Mouse (Mus musculus) liver, embryonic 15.5 days (tissue): ENCODE data around the gene Ntrk2. TPM values are rescaled to one million over a fixed set of nuclear protein-coding genes. Genes with fewer than 3 reads are reported as not detected.

Experiments
- ATAC-seq: fragments of 200-750 bp; cut with Nextera tagmentation; 2 replicates; pipeline ENCODE4 v1.8.0; 2017; ENCODE audit warnings: moderate number of reproducible peaks, mild to moderate bottlenecking, moderate library complexity; ENCODE audit not compliant: insufficient read depth
- H3K27ac ChIP-seq: fragments of 300-500 bp; sonication (generic); replicated peaks from 2 replicates; pipeline ENCODE4 v1.5.1; 2015; ENCODE audit warnings: mild to moderate bottlenecking, inconsistent platforms
- H3K27me3 ChIP-seq: fragments of 300-500 bp; sonication (generic); 2 replicates; pipeline ENCODE4 v1.6.1; 2015; ENCODE audit warnings: mild to moderate bottlenecking, inconsistent platforms
- H3K36me3 ChIP-seq: fragments of 300-500 bp; sonication (generic); replicated peaks from 2 replicates; pipeline ENCODE4 v1.6.1; 2015; ENCODE audit warnings: moderate library complexity, mild to moderate bottlenecking, inconsistent platforms
- H3K4me1 ChIP-seq: fragments of 300-500 bp; sonication (generic); replicated peaks from 2 replicates; pipeline ENCODE4 v1.6.1; 2015; ENCODE audit warnings: inconsistent platforms
- H3K4me2 ChIP-seq: fragments of 300-500 bp; sonication (generic); 2 replicates; pipeline ENCODE4 v1.6.1; 2015; ENCODE audit warnings: moderate library complexity, mild to moderate bottlenecking, inconsistent platforms
- H3K4me3 ChIP-seq: fragments of 300-500 bp; sonication (generic); replicated peaks from 2 replicates; pipeline ENCODE4 v1.5.1; 2015; ENCODE audit warnings: mild to moderate bottlenecking, inconsistent platforms
- H3K9ac ChIP-seq: fragments of 300-500 bp; sonication (generic); 2 replicates; pipeline ENCODE4 v1.6.1; 2015; ENCODE audit warnings: moderate library complexity, mild to moderate bottlenecking, inconsistent platforms
- H3K9me3 ChIP-seq: fragments of 300-500 bp; sonication (generic); replicated peaks from 2 replicates; pipeline ENCODE4 v1.6.1; 2016; ENCODE audit warnings: inconsistent platforms
- WGBS: fragments of 180-500 bp; shearing (Covaris S2); methylation state at CpG from one replicate; pipeline ENCODE4 v1.1.7; 2015; ENCODE audit warnings: mixed read lengths; ENCODE audit not compliant: insufficient replicate concordance; 5-methylcytosine and 5-hydroxymethylcytosine counted together
- polyA plus RNA-seq: library from polyadenylated mRNA; unstranded; fragments of >200 nt; fragmentation: Nextera tagmentation; extraction: Ambion mirVana; gene quantifications from 2 replicates; pipeline ENCODE4 v1.2.1, GENCODE M21; 2015

Ntrk2 gene
- polyA plus RNA-seq, 1 experiment from 2014 or later, result 0.23 TPM

GRCm38 (mm10) chr13:59117233-59117632 is 310.9 kb downstream of the Ntrk2 start:
- Histone ChIP-seq H3K4me2 (no peak overlapping the region), H3K27me3 (no peaks in the 10 kb centered on the region), H3K9ac (no peak overlapping the region), H3K9me3 (peaks cover 11% of the 10 kb centered on the region; the same call in 1 of the 2 replicates), H3K4me3 (no peak overlapping the region), H3K27ac (no peak overlapping the region), H3K4me1 (no peaks in the 10 kb centered on the region), H3K36me3 (no peaks in the 10 kb centered on the region)
- no peak for ATAC-seq
- 67% methylated on average over 5 of the region's 5 CpGs for WGBS

- no peak overlapping the region for H3K4me2 ChIP-seq
- WGBS, result 58% methylated on average over 10 of the region's 10 CpGs
- H3K4me1 ChIP-seq, result no peaks in the 10 kb centered on the region
- ATAC-seq, result no peak
- H3K9ac ChIP-seq, result no peak overlapping the region
- no peaks in the 10 kb centered on the region for H3K27me3 ChIP-seq
- H3K36me3 ChIP-seq, result no peaks in the 10 kb centered on the region
- no peak overlapping the region for H3K4me3 ChIP-seq
- no peak overlapping the region for H3K27ac ChIP-seq
- H3K9me3 ChIP-seq, result peaks cover 8% of the 10 kb centered on the region; the same call in 1 of the 2 replicates
These were observed 313.4 kb downstream of the Ntrk2 start for GRCm38 (mm10) chr13:59119596-59120394.

GRCm38 (mm10) chr13:59143141-59143744 is 336.9 kb downstream of the Ntrk2 start:
- no peak overlapping the region for H3K9ac ChIP-seq
- no peaks in the 10 kb centered on the region for H3K4me1 ChIP-seq
- H3K27ac ChIP-seq, result no peak overlapping the region
- no peak overlapping the region for H3K4me2 ChIP-seq
- no peaks in the 10 kb centered on the region for H3K27me3 ChIP-seq
- WGBS, result 55% methylated on average over 7 of the region's 7 CpGs
- H3K4me3 ChIP-seq, result no peak overlapping the region
- no peak for ATAC-seq
- no peaks in the 10 kb centered on the region for H3K36me3 ChIP-seq
- no peaks in the 10 kb centered on the region for H3K9me3 ChIP-seq

GRCm38 (mm10) chr13:59144321-59144856 is 338.0 kb downstream of the Ntrk2 start:
- Histone ChIP-seq H3K27me3 (no peaks in the 10 kb centered on the region), H3K36me3 (no peaks in the 10 kb centered on the region), H3K4me2 (no peak overlapping the region), H3K9ac (no peak overlapping the region), H3K9me3 (no peaks in the 10 kb centered on the region), H3K4me3 (no peak overlapping the region), H3K4me1 (no peaks in the 10 kb centered on the region), H3K27ac (no peak overlapping the region)
- 65% methylated on average over 11 of the region's 11 CpGs for WGBS
- ATAC-seq, result no peak

GRCm38 (mm10) chr13:59145677-59146555 is 339.5 kb downstream of the Ntrk2 start:
- no peak overlapping the region for H3K9ac ChIP-seq
- H3K9me3 ChIP-seq, result no peaks in the 10 kb centered on the region
- H3K4me3 ChIP-seq, result no peak overlapping the region
- no peaks in the 10 kb centered on the region for H3K27me3 ChIP-seq
- no peaks in the 10 kb centered on the region for H3K4me1 ChIP-seq
- 52% methylated on average over 21 of the region's 21 CpGs for WGBS
- H3K4me2 ChIP-seq, result no peak overlapping the region
- no peak for ATAC-seq
- H3K36me3 ChIP-seq, result no peaks in the 10 kb centered on the region
- H3K27ac ChIP-seq, result no peak overlapping the region

- Histone ChIP-seq H3K27me3 (no peaks in the 10 kb centered on the region), H3K9ac (no peak overlapping the region), H3K36me3 (no peaks in the 10 kb centered on the region), H3K9me3 (no peaks in the 10 kb centered on the region), H3K27ac (no peak overlapping the region), H3K4me3 (no peak overlapping the region), H3K4me2 (no peak overlapping the region), H3K4me1 (no peaks in the 10 kb centered on the region)
- 65% methylated on average over 7 of the region's 7 CpGs for WGBS
- ATAC-seq, result no peak
These were observed 340.2 kb downstream of the Ntrk2 start for GRCm38 (mm10) chr13:59146616-59147015.

- H3K9me3 ChIP-seq, result no peaks in the 10 kb centered on the region
- WGBS, result 59% methylated on average over 4 of the region's 4 CpGs
- no peak overlapping the region for H3K4me2 ChIP-seq
- H3K4me3 ChIP-seq, result no peak overlapping the region
- H3K27ac ChIP-seq, result no peak overlapping the region
- H3K9ac ChIP-seq, result no peak overlapping the region
- no peaks in the 10 kb centered on the region for H3K27me3 ChIP-seq
- no peak for ATAC-seq
- no peaks in the 10 kb centered on the region for H3K36me3 ChIP-seq
- no peaks in the 10 kb centered on the region for H3K4me1 ChIP-seq
These were observed 341.6 kb downstream of the Ntrk2 start for GRCm38 (mm10) chr13:59147976-59148375.

GRCm38 (mm10) chr13:59148793-59149192 is 342.4 kb downstream of the Ntrk2 start:
- Histone ChIP-seq H3K4me2 (no peak overlapping the region), H3K4me3 (no peak overlapping the region), H3K4me1 (no peaks in the 10 kb centered on the region), H3K27me3 (no peaks in the 10 kb centered on the region), H3K36me3 (no peaks in the 10 kb centered on the region), H3K9ac (no peak overlapping the region), H3K27ac (no peak overlapping the region), H3K9me3 (no peaks in the 10 kb centered on the region)
- no peak for ATAC-seq
- 63% methylated on average over 10 of the region's 10 CpGs for WGBS

- Histone ChIP-seq H3K27me3 (no peaks in the 10 kb centered on the region), H3K36me3 (no peaks in the 10 kb centered on the region), H3K4me3 (no peak overlapping the region), H3K9ac (no peak overlapping the region), H3K4me1 (no peaks in the 10 kb centered on the region), H3K4me2 (no peak overlapping the region), H3K9me3 (no peaks in the 10 kb centered on the region), H3K27ac (no peak overlapping the region)
- ATAC-seq, result no peak
- WGBS, result 38% methylated on average over 8 of the region's 8 CpGs
These were observed 357.6 kb downstream of the Ntrk2 start for GRCm38 (mm10) chr13:59164015-59164414.

GRCm38 (mm10) chr13:59173840-59174239 is 367.5 kb downstream of the Ntrk2 start:
- ATAC-seq, result no peak
- 60% methylated on average over 8 of the region's 8 CpGs for WGBS

GRCm38 (mm10) chr13:59176021-59176420 is 369.7 kb downstream of the Ntrk2 start:
- Histone ChIP-seq H3K27ac (no peak overlapping the region), H3K27me3 (no peaks in the 10 kb centered on the region), H3K9me3 (no peaks in the 10 kb centered on the region), H3K4me3 (no peak overlapping the region), H3K36me3 (no peaks in the 10 kb centered on the region), H3K9ac (no peak overlapping the region), H3K4me2 (no peak overlapping the region), H3K4me1 (no peaks in the 10 kb centered on the region)
- WGBS, result 67% methylated on average over 3 of the region's 3 CpGs
- no peak for ATAC-seq

More at GRCm38 (mm10) chr13:59173840-59174239, 367.5 kb downstream of the Ntrk2 start:
- Histone ChIP-seq H3K27ac (no peak overlapping the region), H3K27me3 (no peaks in the 10 kb centered on the region), H3K9me3 (no peaks in the 10 kb centered on the region), H3K4me3 (no peak overlapping the region), H3K4me2 (no peak overlapping the region), H3K9ac (no peak overlapping the region), H3K36me3 (no peaks in the 10 kb centered on the region), H3K4me1 (no peaks in the 10 kb centered on the region)
